Mouse (Mus musculus) ES-Bruce4 (cell line): ENCODE measurements at regions not wholly inside any gene's neighbourhood (a gene's known extent, or its start where the extent isn't known, plus 50 kb on each side); places are given as distances from the start of the nearest gene placed in this dataset.

ENCODE experiments used
- H3K27ac ChIP-seq: 2 replicates; pipeline ENCODE4 v1.5.1; 2012; ENCODE audit warnings: low read length, inconsistent platforms; ENCODE audit not compliant: insufficient read depth
- H3K27me3 ChIP-seq: 2 replicates; pipeline ENCODE4 v1.6.1; 2012; ENCODE audit warnings: mild to moderate bottlenecking, low read length, inconsistent platforms; ENCODE audit not compliant: control insufficient read depth, poor library complexity, insufficient read depth, severe bottlenecking
- H3K36me3 ChIP-seq: 2 replicates; pipeline ENCODE4 v1.6.1; 2012; ENCODE audit warnings: inconsistent platforms, mild to moderate bottlenecking, low read length, moderate library complexity; ENCODE audit not compliant: control insufficient read depth, poor library complexity, insufficient read depth, severe bottlenecking
- H3K4me1 ChIP-seq: one replicate; pipeline ENCODE4 v1.8.1; 2011; ENCODE audit warnings: low read length; ENCODE audit not compliant: control insufficient read depth, insufficient read depth
- H3K4me3 ChIP-seq: 2 replicates; pipeline ENCODE4 v1.5.1; 2011; ENCODE audit warnings: low read depth, mild to moderate bottlenecking, low read length
- H3K9ac ChIP-seq: 2 replicates; pipeline ENCODE4 v1.6.1; 2012; ENCODE audit warnings: low read depth, mild to moderate bottlenecking, inconsistent platforms; ENCODE audit not compliant: poor library complexity, severe bottlenecking
- H3K9me3 ChIP-seq: replicated peaks from 2 replicates; pipeline ENCODE4 v1.6.1; 2012; ENCODE audit warnings: mild to moderate bottlenecking, low read length, inconsistent platforms; ENCODE audit not compliant: control insufficient read depth, poor library complexity, insufficient read depth, severe bottlenecking
- CTCF ChIP-seq: IDR thresholded peaks from one replicate; pipeline ENCODE4 v1.8.1; 2011; ENCODE audit warnings: low read depth, low read length
- EP300 ChIP-seq: IDR thresholded peaks from 2 replicates; pipeline ENCODE4 v1.6.1; 2011; ENCODE audit warnings: low read depth, low read length; ENCODE audit not compliant: insufficient read depth
- POLR2A ChIP-seq: IDR thresholded peaks from one replicate; pipeline ENCODE4 v1.8.1; 2011; ENCODE audit warnings: low read length; ENCODE audit not compliant: insufficient read depth

GRCm38 (mm10) chr7:78995820-78996219, 57.5 kb upstream of the Acan start:
- no peaks in the 10 kb centered on the region for H3K36me3 ChIP-seq
- H3K27ac ChIP-seq: no peak overlapping the region
- no peaks in the 10 kb centered on the region for H3K4me1 ChIP-seq
- H3K27me3 ChIP-seq: no peaks in the 10 kb centered on the region
- TF ChIP-seq POLR2A (no peak), CTCF (no peak), EP300 (no peak)
- H3K9me3 ChIP-seq: no peaks in the 10 kb centered on the region
- H3K9ac ChIP-seq: no peak overlapping the region
- no peak overlapping the region for H3K4me3 ChIP-seq
